Mouse (Mus musculus) heart, embryonic 14.5 days (tissue): ENCODE results near the gene Srpk2. TPM values are rescaled to one million over a fixed set of nuclear protein-coding genes. Genes with fewer than 3 reads are reported as not detected.

Experiments used
- ATAC-seq: fragments of 200-750 bp; cut with Nextera tagmentation; 2 replicates; pipeline ENCODE4 v1.8.0; 2017; ENCODE audit warnings: low read depth, moderate TSS enrichment; ENCODE audit not compliant: insufficient number of reproducible peaks, insufficient read depth, low FRiP score
- H3K27ac ChIP-seq, 2 experiments: fragments of 200-500 bp in 1 of 2; fragments of 300-500 bp in 1 of 2; sonication (generic) in 1 of 2; replicated peaks in 1 of 2; 2 replicates each; pipeline ENCODE4 v1.5.1; 2012 to 2014; ENCODE audit warnings: low read depth in 2 of 2, low read length in 2 of 2, control low read depth in 1 of 2, mild to moderate bottlenecking in 1 of 2, mixed read lengths in 1 of 2; ENCODE audit not compliant: control insufficient read depth in 1 of 2, insufficient read depth in 1 of 2
- H3K27me3 ChIP-seq: fragments of 300-500 bp; sonication (generic); 2 replicates; pipeline ENCODE4 v1.6.1; 2014; ENCODE audit warnings: mild to moderate bottlenecking, low read length, control low read depth; ENCODE audit not compliant: control insufficient read depth, insufficient read depth
- H3K36me3 ChIP-seq: fragments of 300-500 bp; sonication (generic); 2 replicates; pipeline ENCODE4 v1.6.1; 2014; ENCODE audit warnings: mild to moderate bottlenecking, control low read depth, low read length, mixed read lengths; ENCODE audit not compliant: control insufficient read depth, insufficient read depth
- H3K4me1 ChIP-seq, 2 experiments: fragments of 200-500 bp in 1 of 2; fragments of 300-500 bp in 1 of 2; sonication (generic) in 1 of 2; 2 replicates each; pipeline ENCODE4 v1.6.1; 2012 to 2014; ENCODE audit warnings: low read length in 2 of 2, control low read depth in 1 of 2, mixed read lengths in 1 of 2; ENCODE audit not compliant: control insufficient read depth in 2 of 2, insufficient read depth in 2 of 2
- H3K4me2 ChIP-seq: fragments of 300-500 bp; sonication (generic); 2 replicates; pipeline ENCODE4 v1.6.1; 2014; ENCODE audit warnings: mild to moderate bottlenecking, low read length
- H3K4me3 ChIP-seq, 2 experiments: fragments of 200-500 bp in 1 of 2; fragments of 300-500 bp in 1 of 2; sonication (generic) in 1 of 2; 2 replicates each; pipeline ENCODE4 v1.5.1; 2012 to 2014; ENCODE audit warnings: low read length in 2 of 2, mild to moderate bottlenecking in 2 of 2, control low read depth in 1 of 2, low read depth in 1 of 2, moderate library complexity in 1 of 2; ENCODE audit not compliant: control insufficient read depth in 1 of 2, insufficient read depth in 1 of 2
- H3K9ac ChIP-seq: fragments of 300-500 bp; sonication (generic); 2 replicates; pipeline ENCODE4 v1.6.1; 2014; ENCODE audit warnings: mild to moderate bottlenecking, low read length
- H3K9me3 ChIP-seq: fragments of 300-500 bp; sonication (generic); 2 replicates; pipeline ENCODE4 v1.6.1; 2016; ENCODE audit warnings: low read length, control low read depth; ENCODE audit not compliant: control insufficient read depth
- WGBS: fragments of 180-500 bp; shearing (Covaris S2); extraction: QIAGEN DNeasy Blood & Tissue Kit; methylation state at CpG from one replicate; pipeline ENCODE4 v1.1.7; 2014; 5-methylcytosine and 5-hydroxymethylcytosine counted together
- polyA plus RNA-seq: library from polyadenylated mRNA; unstranded; fragments of >200 nt; fragmentation: Nextera tagmentation; extraction: Ambion mirVana; gene quantifications from 2 replicates; pipeline ENCODE4 v1.2.1, GENCODE M21; 2014

The Srpk2 gene
- polyA plus RNA-seq, 1 experiment from 2014 or later: 49.6 TPM

- no peak overlapping the region for H3K9ac ChIP-seq
- H3K36me3 ChIP-seq: no peaks in the 10 kb centered on the region
- no peak overlapping the region for H3K4me2 ChIP-seq
- no peaks in the 10 kb centered on the region for H3K27me3 ChIP-seq
- peaks cover 0 to 6% of the 10 kb centered on the region in 2 experiments; a peak in 2 of 4 replicates for H3K4me1 ChIP-seq
- 86% methylated on average over 8 of the region's 8 CpGs for WGBS
- no peaks in the 10 kb centered on the region for H3K9me3 ChIP-seq
- no peak overlapping the region for H3K27ac ChIP-seq
- H3K4me3 ChIP-seq: no peak overlapping the region
- ATAC-seq: no peak
Measured at GRCm38 (mm10) chr5:23620621-23621020, 63.8 kb downstream of the Srpk2 start.

- 87% methylated on average over 7 of the region's 7 CpGs for WGBS
- no peak overlapping the region for H3K4me2 ChIP-seq
- no peaks in the 10 kb centered on the region for H3K27me3 ChIP-seq
- no peaks in the 10 kb centered on the region for H3K36me3 ChIP-seq
- no peaks in the 10 kb centered on the region for H3K9me3 ChIP-seq
- H3K4me1 ChIP-seq: peaks cover 2 to 9% of the 10 kb centered on the region in 2 experiments
- no peak overlapping the region for H3K27ac ChIP-seq
- no peak overlapping the region for H3K4me3 ChIP-seq
- H3K9ac ChIP-seq: no peak overlapping the region
- no peak for ATAC-seq
Measured at GRCm38 (mm10) chr5:23618656-23619055, 65.8 kb downstream of the Srpk2 start.

- H3K9me3 ChIP-seq: no peaks in the 10 kb centered on the region
- H3K4me2 ChIP-seq: peak overlapping the region; percentile 70
- H3K9ac ChIP-seq: peak overlapping the region; percentile 68
- H3K4me1 ChIP-seq: peaks cover 2 to 13% of the 10 kb centered on the region in 2 experiments
- WGBS: 21% methylated on average over 5 of the region's 5 CpGs
- H3K27me3 ChIP-seq: no peaks in the 10 kb centered on the region
- no peaks in the 10 kb centered on the region for H3K36me3 ChIP-seq
- no peak for ATAC-seq
- peak overlapping the region; percentile 91 to 98 for H3K27ac ChIP-seq
- H3K4me3 ChIP-seq: peak overlapping the region; percentile 49 to 53
Measured at GRCm38 (mm10) chr5:23617104-23617415, 67.4 kb downstream of the Srpk2 start.

- H3K36me3 ChIP-seq: no peaks in the 10 kb centered on the region
- ATAC-seq: no peak; the same call in 1 of the 2 replicates
- H3K9ac ChIP-seq: peak overlapping the region; percentile 68
- H3K4me2 ChIP-seq: peak overlapping the region; percentile 70
- H3K27ac ChIP-seq: peak overlapping the region; percentile 91 to 98
- peaks cover 2 to 13% of the 10 kb centered on the region in 2 experiments for H3K4me1 ChIP-seq
- peak overlapping the region; percentile 53 to 55 for H3K4me3 ChIP-seq
- WGBS: 4% methylated on average over 11 of the region's 11 CpGs
- H3K27me3 ChIP-seq: no peaks in the 10 kb centered on the region
- no peaks in the 10 kb centered on the region for H3K9me3 ChIP-seq
Measured at GRCm38 (mm10) chr5:23616270-23617103, 67.9 kb downstream of the Srpk2 start.

- H3K4me2 ChIP-seq: peak overlapping the region; percentile 70
- H3K9ac ChIP-seq: peak overlapping the region; percentile 68
- H3K4me3 ChIP-seq: peak overlapping the region; percentile 53 to 55; a peak in 3 of 4 replicates
- peaks cover 2 to 14% of the 10 kb centered on the region in 2 experiments for H3K4me1 ChIP-seq
- no peaks in the 10 kb centered on the region for H3K27me3 ChIP-seq
- WGBS: 17% methylated on average over 5 of the region's 5 CpGs
- H3K27ac ChIP-seq: peak overlapping the region; percentile 91 to 98
- no peak for ATAC-seq
- no peaks in the 10 kb centered on the region for H3K9me3 ChIP-seq
- H3K36me3 ChIP-seq: no peaks in the 10 kb centered on the region
Measured at GRCm38 (mm10) chr5:23615586-23616269, 68.7 kb downstream of the Srpk2 start.

- Histone ChIP-seq H3K9me3 (no peaks in the 10 kb centered on the region), H3K27me3 (no peaks in the 10 kb centered on the region), H3K4me3 (no peak overlapping the region), H3K36me3 (no peaks in the 10 kb centered on the region), H3K4me1 (peaks cover 7 to 23% of the 10 kb centered on the region in 2 experiments), H3K9ac (no peak overlapping the region), H3K27ac (0 out of 4 replicates have a peak overlapping the region, but pooled peaks of 1 of the 2 experiments have one; percentile 5), H3K4me2 (no peak overlapping the region)
- ATAC-seq: no peak
- 50% methylated on average over 3 of the region's 3 CpGs for WGBS
Measured at GRCm38 (mm10) chr5:23612856-23613255, 71.6 kb downstream of the Srpk2 start.

GRCm38 (mm10) chr5:23604036-23604705, 80.2 kb downstream of the Srpk2 start:
- no peak for ATAC-seq
- no peak overlapping the region for H3K4me2 ChIP-seq
- no peak overlapping the region for H3K9ac ChIP-seq
- no peak overlapping the region for H3K4me3 ChIP-seq
- H3K27me3 ChIP-seq: no peaks in the 10 kb centered on the region
- H3K36me3 ChIP-seq: no peaks in the 10 kb centered on the region
- WGBS: 76% methylated on average over 7 of the region's 7 CpGs
- H3K27ac ChIP-seq: no peak overlapping the region; a peak in 1 of 4 replicates
- H3K9me3 ChIP-seq: no peaks in the 10 kb centered on the region
- peaks cover 5 to 9% of the 10 kb centered on the region in 2 experiments for H3K4me1 ChIP-seq
